Mouse (Mus musculus) MEL (cell line): ENCODE measurements around the gene Rtn2. TPM values are rescaled to one million over a fixed set of nuclear protein-coding genes. Genes with fewer than 3 reads are reported as not detected.
A peak's percentile ranks its signal among the peaks of the same experiment; 100 is the strongest.

ENCODE experiments used
- DNase-seq: peaks from one replicate; pipeline ENCODE4 v3.0.0; 2011; ENCODE audit warnings: low read depth, low spot score
- H3K27ac ChIP-seq: 2 replicates; pipeline ENCODE4 v1.5.1; 2012; ENCODE audit warnings: low read depth, mild to moderate bottlenecking, control low read depth, low read length, moderate library complexity; ENCODE audit not compliant: control insufficient read depth
- H3K27me3 ChIP-seq, 2 experiments: fragments of 150-350 bp in 1 of 2; sonication (generic) in 1 of 2; 2 replicates each; pipeline ENCODE4 v1.6.1; 2012; ENCODE audit warnings: low read length in 2 of 2, mild to moderate bottlenecking in 2 of 2, improper control_type of control experiment in 1 of 2, moderate library complexity in 1 of 2; ENCODE audit not compliant: insufficient read depth in 2 of 2, control insufficient read depth in 1 of 2
- H3K36me3 ChIP-seq, 2 experiments: 2 replicates each; pipeline ENCODE4 v1.6.1; 2012 to 2014; ENCODE audit warnings: low read length in 2 of 2, improper control_type of control experiment in 1 of 2, inconsistent platforms in 1 of 2, mild to moderate bottlenecking in 1 of 2; ENCODE audit not compliant: insufficient read depth in 2 of 2, control insufficient read depth in 1 of 2
- H3K4me1 ChIP-seq, 2 experiments: fragments of 150-350 bp in 1 of 2; sonication (generic) in 1 of 2; 2 replicates each; pipeline ENCODE4 v1.6.1; 2012; ENCODE audit warnings: low read length in 2 of 2, improper control_type of control experiment in 1 of 2, mild to moderate bottlenecking in 1 of 2; ENCODE audit not compliant: insufficient read depth in 2 of 2, control insufficient read depth in 1 of 2
- H3K4me3 ChIP-seq, 2 experiments: fragments of 150-350 bp in 1 of 2; sonication (generic) in 1 of 2; 2 replicates each; pipeline ENCODE4 v1.5.1; 2012; ENCODE audit warnings: low read depth in 2 of 2, low read length in 2 of 2, mild to moderate bottlenecking in 2 of 2, moderate library complexity in 2 of 2, control low read depth in 1 of 2, improper control_type of control experiment in 1 of 2; ENCODE audit not compliant: control insufficient read depth in 1 of 2, insufficient read depth in 1 of 2
- H3K79me2 ChIP-seq: 2 replicates; pipeline ENCODE4 v1.6.1; 2012; ENCODE audit warnings: mild to moderate bottlenecking, low read length, moderate library complexity; ENCODE audit not compliant: control insufficient read depth, poor library complexity, insufficient read depth
- H3K9ac ChIP-seq: 2 replicates; pipeline ENCODE4 v1.6.1; 2012; ENCODE audit warnings: low read depth, mild to moderate bottlenecking, control low read depth, low read length, moderate library complexity; ENCODE audit not compliant: control insufficient read depth, poor library complexity, severe bottlenecking
- H3K9me3 ChIP-seq: fragments of 150-350 bp; sonication (generic); replicated peaks from 2 replicates; pipeline ENCODE4 v1.6.1; 2012; ENCODE audit warnings: mild to moderate bottlenecking, low read length, improper control_type of control experiment, moderate library complexity; ENCODE audit not compliant: insufficient read depth
- CHD1 ChIP-seq: IDR thresholded peaks from 2 replicates; pipeline ENCODE4 v1.6.1; 2012; ENCODE audit warnings: low read depth, mild to moderate bottlenecking, inconsistent platforms, low read length, improper control_type of control experiment
- CHD2 ChIP-seq: IDR thresholded peaks from 2 replicates; pipeline ENCODE4 v1.6.1; 2011; ENCODE audit warnings: low read length, improper control_type of control experiment
- CTCF ChIP-seq, 3 experiments: IDR thresholded peaks in 2 of 3; conservative IDR thresholded peaks in 1 of 3; 2 replicates each; pipeline ENCODE4 v1.5.1; 2011 to 2012; ENCODE audit warnings: low read length in 3 of 3, low read depth in 2 of 3, mild to moderate bottlenecking in 2 of 3, improper control_type of control experiment in 1 of 3, inconsistent platforms in 1 of 3, mixed read lengths in 1 of 3, moderate library complexity in 1 of 3; ENCODE audit not compliant: control insufficient read depth in 1 of 3, insufficient read depth in 1 of 3, poor library complexity in 1 of 3, severe bottlenecking in 1 of 3
- E2F4 ChIP-seq: IDR thresholded peaks from 2 replicates; pipeline ENCODE4 v1.6.1; 2011; ENCODE audit warnings: low read depth, low read length, improper control_type of control experiment, borderline replicate concordance
- ELF1 ChIP-seq: IDR thresholded peaks from 2 replicates; pipeline ENCODE4 v1.6.1; 2014; ENCODE audit warnings: low read depth, mild to moderate bottlenecking, inconsistent platforms, low read length, improper control_type of control experiment, moderate library complexity
- EP300 ChIP-seq, 2 experiments: IDR thresholded peaks; 2 replicates each; pipeline ENCODE4 v1.6.1; 2011; ENCODE audit warnings: improper control_type of control experiment in 2 of 2, low read length in 2 of 2, low read depth in 1 of 2, mild to moderate bottlenecking in 1 of 2
- ETS1 ChIP-seq: IDR thresholded peaks from 2 replicates; pipeline ENCODE4 v1.6.1; 2012; ENCODE audit warnings: low read depth, mild to moderate bottlenecking, inconsistent platforms, low read length, improper control_type of control experiment, moderate library complexity
- GABPA ChIP-seq: IDR thresholded peaks from 2 replicates; pipeline ENCODE4 v1.6.1; 2012; ENCODE audit warnings: low read depth, mild to moderate bottlenecking, inconsistent platforms, low read length, improper control_type of control experiment, moderate library complexity
- GATA1 ChIP-seq: IDR thresholded peaks from 2 replicates; pipeline ENCODE4 v1.6.1; 2011; ENCODE audit warnings: low read depth, low read length, improper control_type of control experiment
- HCFC1 ChIP-seq: IDR thresholded peaks from 2 replicates; pipeline ENCODE4 v1.6.1; 2012; ENCODE audit warnings: low read depth, mild to moderate bottlenecking, inconsistent platforms, low read length, improper control_type of control experiment, moderate library complexity
- KAT2A ChIP-seq: conservative IDR thresholded peaks from 2 replicates; pipeline ENCODE4 v1.6.1; 2012; ENCODE audit warnings: low read depth, low read length, improper control_type of control experiment, inconsistent platforms
- MAFK ChIP-seq: IDR thresholded peaks from 2 replicates; pipeline ENCODE4 v1.6.1; 2011; ENCODE audit warnings: low read depth, mild to moderate bottlenecking, low read length, improper control_type of control experiment, borderline replicate concordance
- MAX ChIP-seq: IDR thresholded peaks from 2 replicates; pipeline ENCODE4 v1.6.1; 2011; ENCODE audit warnings: low read length, improper control_type of control experiment
- MAZ ChIP-seq: IDR thresholded peaks from 2 replicates; pipeline ENCODE4 v1.6.1; 2012; ENCODE audit warnings: low read depth, mild to moderate bottlenecking, inconsistent platforms, low read length, improper control_type of control experiment
- MEF2A ChIP-seq: IDR thresholded peaks from 2 replicates; pipeline ENCODE4 v1.6.1; 2014; ENCODE audit warnings: low read depth, mild to moderate bottlenecking, inconsistent platforms, low read length, improper control_type of control experiment; ENCODE audit not compliant: poor library complexity, insufficient replicate concordance, severe bottlenecking; ENCODE audit errors: extremely low read depth
- MXI1 ChIP-seq: IDR thresholded peaks from 2 replicates; pipeline ENCODE4 v1.6.1; 2011; ENCODE audit warnings: mild to moderate bottlenecking, low read depth, low read length, improper control_type of control experiment
- MYB ChIP-seq: IDR thresholded peaks from 2 replicates; pipeline ENCODE4 v1.6.1; 2011; ENCODE audit warnings: mild to moderate bottlenecking, low read depth, low read length, improper control_type of control experiment
- MYC ChIP-seq: IDR thresholded peaks from 2 replicates; pipeline ENCODE4 v1.6.1; 2011; ENCODE audit warnings: low read depth, mild to moderate bottlenecking, low read length, improper control_type of control experiment, moderate library complexity
- NELFE ChIP-seq: IDR thresholded peaks from 2 replicates; pipeline ENCODE4 v1.6.1; 2011; ENCODE audit warnings: low read depth, low read length, improper control_type of control experiment
- NRF1 ChIP-seq: IDR thresholded peaks from 2 replicates; pipeline ENCODE4 v1.6.1; 2014; ENCODE audit warnings: low read depth, mild to moderate bottlenecking, inconsistent platforms, low read length, improper control_type of control experiment, moderate library complexity; ENCODE audit not compliant: poor library complexity, insufficient read depth, severe bottlenecking
- POLR2A ChIP-seq, 2 experiments: IDR thresholded peaks; 2 replicates each; pipeline ENCODE4 v1.6.1; 2011 to 2012; ENCODE audit warnings: low read length in 2 of 2, mild to moderate bottlenecking in 2 of 2, control low read depth in 1 of 2, improper control_type of control experiment in 1 of 2, low read depth in 1 of 2, moderate library complexity in 1 of 2; ENCODE audit not compliant: control insufficient read depth in 1 of 2, insufficient read depth in 1 of 2, poor library complexity in 1 of 2
- POLR2AphosphoS2 ChIP-seq: IDR thresholded peaks from 2 replicates; pipeline ENCODE4 v1.6.1; 2011; ENCODE audit warnings: low read length, improper control_type of control experiment
- POLR2AphosphoS5 ChIP-seq: IDR thresholded peaks from 2 replicates; pipeline ENCODE4 v1.6.1; 2012; ENCODE audit warnings: low read depth, borderline replicate concordance, mild to moderate bottlenecking, inconsistent platforms, low read length, moderate library complexity, mixed read lengths
- RAD21 ChIP-seq: IDR thresholded peaks from 2 replicates; pipeline ENCODE4 v1.6.1; 2011; ENCODE audit warnings: mild to moderate bottlenecking, low read depth, low read length, improper control_type of control experiment
- RCOR1 ChIP-seq: IDR thresholded peaks from 2 replicates; pipeline ENCODE4 v1.6.1; 2012; ENCODE audit warnings: low read depth, mild to moderate bottlenecking, inconsistent platforms, low read length, improper control_type of control experiment
- SIN3A ChIP-seq: IDR thresholded peaks from 2 replicates; pipeline ENCODE4 v1.6.1; 2012; ENCODE audit warnings: low read length, improper control_type of control experiment, inconsistent platforms
- SMC3 ChIP-seq: IDR thresholded peaks from 2 replicates; pipeline ENCODE4 v1.6.1; 2011; ENCODE audit warnings: low read depth, low read length, improper control_type of control experiment
- TAL1 ChIP-seq: IDR thresholded peaks from 2 replicates; pipeline ENCODE4 v1.6.1; 2012; ENCODE audit warnings: mild to moderate bottlenecking, inconsistent platforms, low read length, moderate library complexity, mixed read lengths
- TBP ChIP-seq: IDR thresholded peaks from 2 replicates; pipeline ENCODE4 v1.8.0; 2011; ENCODE audit warnings: low read depth, low read length, improper control_type of control experiment
- TCF12 ChIP-seq: IDR thresholded peaks from 2 replicates; pipeline ENCODE4 v1.6.1; 2014; ENCODE audit warnings: low read depth, mild to moderate bottlenecking, inconsistent platforms, low read length, improper control_type of control experiment, moderate library complexity
- UBTF ChIP-seq: IDR thresholded peaks from 2 replicates; pipeline ENCODE4 v1.6.1; 2012; ENCODE audit warnings: low read depth, mild to moderate bottlenecking, inconsistent platforms, low read length, improper control_type of control experiment, moderate library complexity, borderline replicate concordance; ENCODE audit not compliant: insufficient read depth
- USF1 ChIP-seq: IDR thresholded peaks from 2 replicates; pipeline ENCODE4 v1.6.1; 2014; ENCODE audit warnings: low read depth, mild to moderate bottlenecking, inconsistent platforms, low read length, improper control_type of control experiment, moderate library complexity
- ZC3H11A ChIP-seq: IDR thresholded peaks from 2 replicates; pipeline ENCODE4 v1.6.1; 2012; ENCODE audit warnings: low read depth, mild to moderate bottlenecking, inconsistent platforms, low read length, improper control_type of control experiment
- ZKSCAN1 ChIP-seq: IDR thresholded peaks from 2 replicates; pipeline ENCODE4 v1.6.1; 2012; ENCODE audit warnings: low read depth, mild to moderate bottlenecking, inconsistent platforms, low read length, improper control_type of control experiment, moderate library complexity
- ZMIZ1 ChIP-seq: IDR thresholded peaks from 2 replicates; pipeline ENCODE4 v1.6.1; 2012; ENCODE audit warnings: low read depth, mild to moderate bottlenecking, inconsistent platforms, low read length, improper control_type of control experiment, moderate library complexity
- ZNF384 ChIP-seq: IDR thresholded peaks from 2 replicates; pipeline ENCODE4 v1.6.1; 2012; ENCODE audit warnings: low read depth, mild to moderate bottlenecking, inconsistent platforms, low read length, improper control_type of control experiment
- polyA plus RNA-seq, 2 experiments: library from polyadenylated mRNA; stranded (reverse) in 1 of 2; unstranded in 1 of 2; fragments of >175 nt in 1 of 2; fragments of >200 nt in 1 of 2; gene quantifications; 2 replicates each; pipeline versions ENCODE4 v1.2.1 to v1.2.4; 2012; ENCODE audit warnings: low replicate concordance in 2 of 2, low read depth in 1 of 2; ENCODE audit not compliant: insufficient read length in 2 of 2, insufficient read depth in 1 of 2, missing spikeins in 1 of 2
- total RNA-seq: library from RNA; depleted of rRNA; stranded (reverse); fragments of 300-350 nt; gene quantifications from 2 replicates; pipeline ENCODE4 v1.2.3, GENCODE M21; 2012

Rtn2 gene
- total and polyA plus RNA-seq, 3 experiments = 0.27 to 1.4 TPM; not detected in 1

DNA sequence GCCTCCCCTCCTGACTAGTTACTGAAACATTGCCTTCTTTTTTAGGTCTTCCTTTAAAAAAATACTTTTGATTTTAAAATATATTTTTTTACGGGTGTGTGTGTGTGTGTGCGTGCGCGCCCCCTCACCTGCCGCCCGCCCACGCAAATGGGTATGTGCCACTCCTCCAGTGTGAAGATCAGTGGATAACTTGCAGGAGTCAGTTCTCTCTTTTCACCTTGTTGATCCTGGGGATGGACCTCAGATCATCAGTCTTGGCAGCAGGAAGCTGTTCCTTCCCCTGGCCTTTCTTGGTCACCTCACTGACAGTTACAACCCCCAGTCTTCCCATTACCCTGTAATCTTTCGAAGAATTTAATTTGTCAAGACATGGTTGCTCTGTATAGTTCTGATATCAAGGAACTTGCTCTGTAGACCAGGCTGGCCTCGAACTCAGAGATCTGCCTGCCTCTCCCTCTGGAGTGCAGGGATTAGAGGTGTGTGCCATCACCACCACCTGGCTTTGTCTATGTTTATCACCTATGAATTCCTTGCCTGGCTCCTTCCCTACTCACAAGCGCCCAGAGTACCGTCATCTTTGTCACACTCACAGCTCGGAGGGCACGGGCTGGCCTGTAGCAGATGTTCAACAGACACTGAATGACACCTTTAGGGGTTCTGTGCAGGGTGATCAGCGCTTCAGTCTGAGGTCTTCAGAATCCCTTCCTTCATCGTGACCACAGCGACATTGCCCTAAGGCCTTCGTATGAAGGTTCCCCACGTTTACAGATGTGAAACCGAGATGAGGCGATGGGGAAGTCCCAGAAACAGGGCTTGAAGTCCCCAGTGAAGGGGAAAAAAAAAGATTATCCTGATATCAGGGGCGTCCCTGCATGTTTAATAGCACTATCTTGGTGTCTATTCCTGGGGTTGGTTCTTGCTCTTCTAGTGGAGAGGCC is 43.1 kb downstream of the Rtn2 start:
- Histone ChIP-seq H3K9ac (peak overlapping the region; percentile 21; the same call in 1 of the 2 replicates), H3K36me3 (peaks cover 0 to 15% of the 10 kb centered on the region in 2 experiments; a peak in 2 of 4 replicates), H3K4me3 (peak overlapping the region; percentile 14 to 36; a peak in 2 of 4 replicates), H3K4me1 (peaks cover 9 to 21% of the 10 kb centered on the region in 2 experiments), H3K79me2 (no peaks in the 10 kb centered on the region), H3K9me3 (no peaks in the 10 kb centered on the region), H3K27me3 (peaks cover 0 to 2% of the 10 kb centered on the region in 2 experiments; a peak in 1 of 4 replicates), H3K27ac (peak overlapping the region; percentile 58)
- peak; percentile 79 for DNase-seq
- no peak for TF ChIP-seq MYC
- no peak for TF ChIP-seq UBTF
- TF ChIP-seq USF1 = no peak
- TF ChIP-seq RAD21 = no peak
- peak; percentile 84 for TF ChIP-seq ZNF384
- no peak for TF ChIP-seq POLR2AphosphoS2
- peak; percentile 40 to 43; a peak in 2 of 4 replicates for TF ChIP-seq EP300 (IDR thresholded peaks at IDR 0.05; ENCODE audit: low read depth in 1 of 2, low read length in 2 of 2)
- no peak for TF ChIP-seq HCFC1
- TF ChIP-seq MAX = no peak
- TF ChIP-seq RCOR1 = 0 out of 2 replicates have a peak, but pooled peaks have one; percentile 22
- peak; percentile 27; the same call in 1 of the 2 replicates for TF ChIP-seq TAL1
- no peak for TF ChIP-seq POLR2AphosphoS5
- TF ChIP-seq E2F4 = no peak
- TF ChIP-seq NELFE = no peak
- TF ChIP-seq MXI1 = peak; percentile 37; the same call in 1 of the 2 replicates
- no peak for TF ChIP-seq CHD2
- no peak for TF ChIP-seq ZKSCAN1
- no peak for TF ChIP-seq ZC3H11A
- TF ChIP-seq SMC3 = no peak
- TF ChIP-seq MAFK = no peak
- peak; percentile 77 for TF ChIP-seq ETS1
- TF ChIP-seq NRF1 = no peak
- TF ChIP-seq POLR2A (IDR thresholded peaks at IDR 0.05; ENCODE audit: control insufficient read depth in 1 of 2, insufficient read depth in 1 of 2, low read depth in 1 of 2, low read length in 2 of 2, poor library complexity in 1 of 2) = no peak
- TF ChIP-seq MEF2A = peak; percentile 27; the same call in 1 of the 2 replicates
- no peak for TF ChIP-seq CHD1
- TF ChIP-seq SIN3A = no peak
- TF ChIP-seq GABPA = no peak
- peak; percentile 80 for TF ChIP-seq GATA1
- no peak for TF ChIP-seq ELF1
- TF ChIP-seq ZMIZ1 = no peak
- no peak for TF ChIP-seq MYB
- TF ChIP-seq CTCF (IDR thresholded peaks at IDR 0.05 in 2 of 3, conservative IDR thresholded peaks at IDR 0.05 in 1 of 3; ENCODE audit: control insufficient read depth in 1 of 3, insufficient read depth in 1 of 3, low read depth in 2 of 3, low read length in 3 of 3, poor library complexity in 1 of 3, severe bottlenecking in 1 of 3) = no peak
- no peak for TF ChIP-seq KAT2A
- TF ChIP-seq TCF12 = peak; percentile 58
- no peak for TF ChIP-seq MAZ
- peak; percentile 67 for TF ChIP-seq TBP
